Mouse (Mus musculus) limb, embryonic 14.5 days (tissue): Measurements from ENCODE around the gene Minpp1. TPM values are rescaled to one million over a fixed set of nuclear protein-coding genes. Genes with fewer than 3 reads are reported as not detected.
"Not testable (repeated sequence)": the region's sequence is repeated elsewhere in the genome, so short reads cannot be mapped to it uniquely, and the experiment has no call there.

ENCODE experiments used
- ATAC-seq: fragments of 200-750 bp; cut with Nextera tagmentation; 2 replicates; pipeline ENCODE4 v1.8.0; 2017; ENCODE audit warnings: low read depth, moderate number of reproducible peaks, moderate TSS enrichment; ENCODE audit not compliant: low FRiP score
- DNase-seq: peaks from one replicate; pipeline ENCODE4 v3.0.0-alpha.2; 2015; ENCODE audit warnings: low spot score
- H3K27ac ChIP-seq: fragments of 300-500 bp; sonication (generic); replicated peaks from 2 replicates; pipeline ENCODE4 v1.5.1; 2014; ENCODE audit warnings: low read depth, mild to moderate bottlenecking, low read length, moderate library complexity, mixed read lengths
- H3K27me3 ChIP-seq: fragments of 300-500 bp; sonication (generic); 2 replicates; pipeline ENCODE4 v1.6.1; 2014; ENCODE audit warnings: low read length, mixed read lengths; ENCODE audit not compliant: control insufficient read depth, insufficient read depth
- H3K36me3 ChIP-seq: fragments of 300-500 bp; sonication (generic); 2 replicates; pipeline ENCODE4 v1.6.1; 2014; ENCODE audit warnings: mild to moderate bottlenecking, low read length, moderate library complexity, mixed read lengths; ENCODE audit not compliant: control insufficient read depth, insufficient read depth
- H3K4me1 ChIP-seq: fragments of 300-500 bp; sonication (generic); 2 replicates; pipeline ENCODE4 v1.6.1; 2014; ENCODE audit warnings: antibody characterized with exemption, low read length, mixed read lengths; ENCODE audit not compliant: control insufficient read depth, insufficient read depth
- H3K4me2 ChIP-seq: fragments of 300-500 bp; sonication (generic); replicated peaks from 2 replicates; pipeline ENCODE4 v1.6.1; 2014; ENCODE audit warnings: low read depth, mild to moderate bottlenecking, low read length, moderate library complexity; ENCODE audit not compliant: severe bottlenecking
- H3K4me3 ChIP-seq: fragments of 300-500 bp; sonication (generic); replicated peaks from 2 replicates; pipeline ENCODE4 v1.5.1; 2014; ENCODE audit warnings: low read length
- H3K9ac ChIP-seq: fragments of 300-500 bp; sonication (generic); 2 replicates; pipeline ENCODE4 v1.6.1; 2014; ENCODE audit warnings: mild to moderate bottlenecking, low read depth, low read length, moderate library complexity; ENCODE audit not compliant: severe bottlenecking
- H3K9me3 ChIP-seq: fragments of 300-500 bp; sonication (generic); 2 replicates; pipeline ENCODE4 v1.6.1; 2016; ENCODE audit warnings: low read length; ENCODE audit not compliant: control insufficient read depth
- POLR2A ChIP-seq: fragments of 200-500 bp; IDR thresholded peaks from 2 replicates; pipeline ENCODE4 v1.8.0; 2012; ENCODE audit warnings: inconsistent platforms, mild to moderate bottlenecking, moderate library complexity, borderline replicate concordance; ENCODE audit not compliant: insufficient read depth, insufficient read length; ENCODE audit errors: extremely low read depth
- WGBS: fragments of 180-500 bp; shearing (Covaris S2); extraction: QIAGEN DNeasy Blood & Tissue Kit; methylation state at CpG from one replicate; pipeline ENCODE4 v1.1.7; 2014; 5-methylcytosine and 5-hydroxymethylcytosine counted together
- polyA plus RNA-seq, 2 experiments: library from polyadenylated mRNA; depleted of rRNA in 1 of 2; stranded (reverse) in 1 of 2; unstranded in 1 of 2; fragments of >200 nt; fragmentation: Nextera tagmentation in 1 of 2; extraction: Ambion mirVana in 1 of 2; gene quantifications; 2 replicates each; pipeline versions ENCODE4 v1.2.1 to v1.2.3; 2012 to 2014

The Minpp1 gene
- polyA plus RNA-seq (2012; rRNA removed) (40.8 and 69.7 TPM in 2 replicates), polyA plus RNA-seq (2014; fragmentation: Nextera tagmentation; extraction: Ambion mirVana) (64.8 and 72.8 TPM in 2 replicates)

DNA sequence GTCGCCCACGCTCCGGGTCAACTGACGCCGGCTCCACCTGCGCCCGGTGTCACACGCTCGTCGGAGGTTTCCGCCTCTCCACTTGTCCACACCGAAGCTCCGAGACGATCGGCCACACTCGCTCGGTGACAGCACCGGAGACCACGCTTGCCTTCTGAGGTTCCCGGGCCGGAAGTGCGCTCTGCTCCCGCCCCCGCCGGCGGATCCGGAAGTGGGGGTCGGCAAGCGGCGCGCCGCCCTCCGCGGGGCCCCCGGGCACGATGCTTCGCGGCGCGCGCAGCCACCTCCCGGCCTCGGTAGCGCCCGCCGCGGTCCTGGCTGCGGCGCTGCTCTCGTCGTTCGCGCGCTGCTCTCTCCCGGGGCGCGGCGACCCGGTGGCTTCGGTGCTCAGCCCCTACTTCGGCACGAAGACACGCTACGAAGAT is at the start of gene Minpp1:
Minpp1 (plus strand) TSS at position 89 of the 425 bp plus-strand sequence.
- Histone ChIP-seq H3K27ac (peak within 1 kb of the TSS; percentile 81), H3K4me3 (peak within 1 kb of the TSS; percentile 80), H3K4me1 (peaks cover 11% of the 10 kb centered on the region), H3K9me3 (no peaks in the 10 kb centered on the region), H3K9ac (peak within 1 kb of the TSS; percentile 75), H3K27me3 (no peaks in the 10 kb centered on the region), H3K36me3 (no peaks in the 10 kb centered on the region), H3K4me2 (peak within 1 kb of the TSS; percentile 74)
- TF ChIP-seq POLR2A: peak; percentile 69; the same call in 1 of the 2 replicates
- peak; percentile 80 for DNase-seq
- under 1% methylated on average over 45 of the region's 64 CpGs for WGBS
- peak; percentile 93 for ATAC-seq

DNA sequence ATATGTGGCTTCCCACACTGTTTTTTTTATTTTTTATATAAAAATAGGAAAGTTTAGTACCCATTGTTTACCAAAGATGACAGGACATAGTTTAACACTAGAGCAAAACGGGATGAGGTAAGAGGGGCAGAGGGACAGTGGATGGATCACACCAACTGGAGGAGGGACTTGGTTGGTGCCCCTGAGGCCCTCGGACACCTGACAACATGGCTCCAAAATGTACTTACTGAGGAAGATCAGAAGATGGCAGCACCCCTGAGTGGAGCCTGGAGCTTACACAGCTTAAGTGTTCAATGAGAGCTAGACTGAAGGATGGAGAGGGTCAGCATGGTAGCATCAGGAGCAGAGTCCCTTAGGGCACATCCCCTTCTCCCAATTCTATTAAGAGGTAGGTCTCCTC is 46.2 kb upstream of the Minpp1 start:
- H3K36me3 ChIP-seq: no peaks in the 10 kb centered on the region
- ATAC-seq (no peak), DNase-seq (no peak)
- no peak overlapping the region for H3K4me2 ChIP-seq
- no peak overlapping the region for H3K4me3 ChIP-seq
- no peaks in the 10 kb centered on the region for H3K4me1 ChIP-seq
- H3K9me3 ChIP-seq: no peaks in the 10 kb centered on the region
- H3K27me3 ChIP-seq: no peaks in the 10 kb centered on the region
- 94% methylated on average over 2 of the region's 2 CpGs for WGBS
- no peak overlapping the region for H3K9ac ChIP-seq
- no peak for TF ChIP-seq POLR2A
- no peak overlapping the region for H3K27ac ChIP-seq

DNA sequence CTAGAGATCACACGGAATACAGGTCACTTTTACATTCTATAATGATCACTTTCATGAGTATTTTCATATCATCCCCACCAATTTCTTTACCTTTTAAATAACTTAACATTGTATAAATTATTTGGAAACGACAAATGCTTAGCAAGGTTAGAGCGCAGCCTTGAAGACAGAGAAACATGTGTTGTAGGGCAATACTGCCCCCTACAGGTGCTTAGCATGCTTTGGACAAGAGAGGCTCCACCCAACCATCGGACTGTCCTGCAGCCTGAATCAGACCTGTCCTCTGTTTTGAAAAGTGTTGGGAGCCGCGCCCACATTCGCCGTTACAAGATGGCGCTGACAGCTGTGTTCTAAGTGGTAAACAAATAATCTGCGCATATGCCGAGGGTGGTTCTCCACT is 44.0 kb upstream of the Minpp1 start:
- no peak for ATAC-seq
- WGBS: 96% methylated on average over 10 of the region's 11 CpGs
- Histone ChIP-seq H3K4me3 (no peak overlapping the region), H3K27me3 (no peaks in the 10 kb centered on the region), H3K4me2 (no peak overlapping the region), H3K27ac (no peak overlapping the region), H3K4me1 (no peaks in the 10 kb centered on the region), H3K9ac (no peak overlapping the region), H3K9me3 (no peaks in the 10 kb centered on the region), H3K36me3 (no peaks in the 10 kb centered on the region)
- TF ChIP-seq POLR2A: no peak
- no peak for DNase-seq

DNA sequence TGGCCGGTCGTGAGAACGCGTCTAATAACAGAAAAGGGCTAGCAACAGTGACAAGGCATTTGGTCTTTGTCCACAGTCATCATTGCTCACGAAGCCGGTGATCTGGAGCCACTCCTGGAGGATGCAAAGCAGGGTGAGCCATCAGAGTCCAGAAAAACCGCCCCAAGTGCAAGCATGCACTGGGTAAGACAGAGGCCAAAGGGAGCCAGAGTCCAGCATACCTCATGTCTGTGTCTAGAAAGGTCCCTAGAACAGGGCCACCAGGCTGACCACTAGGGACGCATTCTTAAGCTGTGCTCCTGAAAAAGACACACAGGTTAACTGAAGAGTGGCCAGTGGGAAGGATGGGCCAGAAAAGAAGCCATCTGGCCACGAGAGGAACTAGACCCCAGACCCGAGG is 36.6 kb upstream of the Minpp1 start:
- DNase-seq: no peak
- ATAC-seq: no peak
- Histone ChIP-seq H3K4me2 (no peak overlapping the region), H3K9ac (no peak overlapping the region), H3K27ac (no peak overlapping the region), H3K4me1 (no peaks in the 10 kb centered on the region), H3K9me3 (0 out of 2 replicates have a peak, but pooled peaks cover 17% of the 10 kb centered on the region), H3K27me3 (no peaks in the 10 kb centered on the region), H3K4me3 (no peak overlapping the region), H3K36me3 (no peaks in the 10 kb centered on the region)
- TF ChIP-seq POLR2A: no peak
- WGBS: 94% methylated on average over 10 of the region's 10 CpGs

DNA sequence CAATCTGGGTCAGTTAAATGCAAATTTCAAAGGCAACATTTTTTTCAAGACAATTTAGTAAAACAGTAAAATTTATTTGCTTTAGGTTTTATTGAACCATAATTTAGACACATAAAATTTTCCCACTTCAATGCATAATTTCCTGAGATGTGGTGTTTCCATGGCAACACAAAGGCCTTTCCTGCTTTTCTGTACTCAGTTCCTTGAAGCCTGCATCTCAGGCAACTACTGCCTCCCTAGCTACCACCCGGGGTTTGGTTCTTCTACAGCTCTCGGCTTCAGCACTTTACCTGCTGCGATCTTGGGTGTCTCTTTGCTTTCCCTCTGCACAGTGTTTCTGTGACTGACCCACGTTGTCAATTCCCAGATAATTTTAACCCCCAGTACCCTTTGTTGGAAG is 33.3 kb upstream of the Minpp1 start:
- Histone ChIP-seq H3K27me3 (no peaks in the 10 kb centered on the region), H3K36me3 (no peaks in the 10 kb centered on the region), H3K4me2 (no peak overlapping the region), H3K4me1 (no peaks in the 10 kb centered on the region), H3K9me3 (0 out of 2 replicates have a peak, but pooled peaks cover 17% of the 10 kb centered on the region), H3K27ac (no peak overlapping the region), H3K4me3 (no peak overlapping the region), H3K9ac (no peak overlapping the region)
- WGBS: 50% methylated on average over 4 of the region's 4 CpGs
- TF ChIP-seq POLR2A: no peak
- no peak for ATAC-seq
- DNase-seq: peak; percentile 42

DNA sequence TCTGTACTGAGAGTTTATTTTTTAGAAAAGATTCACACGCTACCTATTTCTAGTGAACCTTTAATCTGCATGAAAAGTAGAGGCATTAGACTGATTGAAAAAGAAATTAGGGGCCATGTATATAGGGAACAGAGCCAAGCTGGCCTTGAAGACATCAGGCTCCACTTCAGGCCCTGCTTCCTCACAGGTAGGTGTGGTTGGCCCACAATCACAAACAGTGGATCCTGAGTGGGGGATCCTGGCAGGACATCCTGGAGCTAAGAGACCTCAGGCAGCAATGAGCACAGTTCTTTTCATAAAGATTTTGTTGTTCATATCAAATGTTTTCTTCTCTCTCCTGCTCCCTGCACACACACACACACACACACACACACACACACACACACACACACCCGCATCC is 28.8 kb upstream of the Minpp1 start:
- Histone ChIP-seq H3K4me2 (no peak overlapping the region), H3K9ac (no peak overlapping the region), H3K36me3 (no peaks in the 10 kb centered on the region), H3K27ac (no peak overlapping the region), H3K27me3 (no peaks in the 10 kb centered on the region), H3K4me1 (no peaks in the 10 kb centered on the region), H3K9me3 (0 out of 2 replicates have a peak, but pooled peaks cover 7% of the 10 kb centered on the region), H3K4me3 (no peak overlapping the region)
- no peak for ATAC-seq
- TF ChIP-seq POLR2A: no peak
- no peak for DNase-seq
- 94% methylated on average over 2 of the region's 2 CpGs for WGBS

DNA sequence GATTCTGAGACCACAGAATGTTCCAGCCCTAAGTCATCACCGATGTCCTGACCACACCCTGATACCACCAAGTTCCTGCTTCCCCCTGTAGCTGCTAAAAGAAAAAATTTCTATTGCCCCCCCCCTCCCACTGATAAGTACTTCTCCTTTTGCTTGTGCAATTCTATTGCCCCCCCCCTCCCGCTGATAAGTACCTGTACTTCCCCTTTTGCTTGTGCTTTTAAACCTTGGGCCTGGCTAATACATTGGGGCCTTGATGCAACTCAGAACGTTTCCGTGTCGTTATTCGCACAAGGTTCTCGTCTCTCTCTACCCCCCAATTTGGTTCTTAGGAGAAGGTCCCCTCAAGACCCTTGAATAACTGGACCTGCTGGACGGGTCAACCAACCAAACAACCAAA is 27.9 kb upstream of the Minpp1 start:
- H3K36me3 ChIP-seq, H3K27me3 ChIP-seq, DNase-seq, H3K9ac ChIP-seq, H3K9me3 ChIP-seq, H3K4me1 ChIP-seq, H3K4me3 ChIP-seq, H3K4me2 ChIP-seq, ATAC-seq, H3K27ac ChIP-seq: not testable (repeated sequence)
- 84% methylated on average over 8 of the region's 8 CpGs for WGBS
